Mouse (Mus musculus): Measurements from ENCODE around the gene Prss44. TPM values are rescaled to one million over a fixed set of nuclear protein-coding genes. Genes with fewer than 3 reads are reported as not detected.

Prss44 gene
- polyA plus RNA-seq, 1 experiment, result not detected

- no peak within 1 kb of the TSS for H3K4me2 ChIP-seq (ENCODE audit: low read depth)
- no peaks in the 10 kb centered on the region for H3K36me3 ChIP-seq (ENCODE audit: control insufficient read depth, insufficient read depth)
- H3ac ChIP-seq (ENCODE audit: control insufficient read depth, insufficient read length), result no peak within 1 kb of the TSS
- no peaks in the 10 kb centered on the region for H3K79me2 ChIP-seq (ENCODE audit: control insufficient read depth, insufficient read depth)
- no peak within 1 kb of the TSS for H3K4me3 ChIP-seq
- TF ChIP-seq POLR2AphosphoS2 (IDR thresholded peaks at IDR 0.05; ENCODE audit: insufficient read length, low read depth), result no peak
- TF ChIP-seq POLR2A (IDR thresholded peaks at IDR 0.05; ENCODE audit: insufficient read length, low read depth), result no peak
- TF ChIP-seq SRF (IDR thresholded peaks at IDR 0.05; ENCODE audit: control insufficient read depth, insufficient read length, low read depth), result no peak
- TF ChIP-seq TCF3 (IDR thresholded peaks at IDR 0.05; ENCODE audit: insufficient read length, low read depth), result no peak
- H3K27me3 ChIP-seq (ENCODE audit: control insufficient read depth, insufficient read depth, insufficient read length), result no peaks in the 10 kb centered on the region
Observed at GRCm38 (mm10) chr9:110834411-110834810, 20.6 kb downstream of the Prss44 start, which contains the start of gene Prss45. Gene Prss45 (plus strand): TSS chr9:110834588.

- no peaks in the 10 kb centered on the region for H3K27me3 ChIP-seq (ENCODE audit: control insufficient read depth, insufficient read depth, insufficient read length)
- no peak for TF ChIP-seq CEBPB (IDR thresholded peaks at IDR 0.05; ENCODE audit: insufficient read depth, poor library complexity, severe bottlenecking)
- TF ChIP-seq MYOD1 (IDR thresholded peaks at IDR 0.05; ENCODE audit: control insufficient read depth in 1 of 3, insufficient read length in 2 of 3, low read depth in 2 of 3), result no peak
- no peak for TF ChIP-seq USF1 (IDR thresholded peaks at IDR 0.05; ENCODE audit: low read depth)
- TF ChIP-seq POLR2AphosphoS2 (IDR thresholded peaks at IDR 0.05; ENCODE audit: insufficient read length, low read depth), result no peak
- TF ChIP-seq TCF12 (IDR thresholded peaks at IDR 0.05; ENCODE audit: insufficient read depth, poor library complexity, severe bottlenecking), result no peak
- TF ChIP-seq E2F4 (IDR thresholded peaks at IDR 0.05; ENCODE audit: insufficient read depth), result no peak
- TF ChIP-seq MAX (IDR thresholded peaks at IDR 0.05; ENCODE audit: low read depth), result no peak
- TF ChIP-seq POLR2A (IDR thresholded peaks at IDR 0.05; ENCODE audit: insufficient read length, low read depth), result no peak
- no peak for TF ChIP-seq REST (IDR thresholded peaks at IDR 0.05; ENCODE audit: insufficient read depth, insufficient read length)
- no peak for TF ChIP-seq MYOG (IDR thresholded peaks at IDR 0.05; ENCODE audit: control insufficient read depth in 1 of 3, insufficient read depth in 1 of 3, insufficient read length in 2 of 3, low read depth in 2 of 3)
- no peak for TF ChIP-seq TCF3 (IDR thresholded peaks at IDR 0.05; ENCODE audit: insufficient read length, low read depth)
- no peak for TF ChIP-seq SRF (IDR thresholded peaks at IDR 0.05; ENCODE audit: control insufficient read depth, insufficient read length, low read depth)
- H3ac ChIP-seq (ENCODE audit: control insufficient read depth, insufficient read length), result no peak overlapping the region
- H3K4me3 ChIP-seq, result no peak overlapping the region
- no peak overlapping the region for H3K4me2 ChIP-seq (ENCODE audit: low read depth)
- no peaks in the 10 kb centered on the region for H3K79me2 ChIP-seq (ENCODE audit: control insufficient read depth, insufficient read depth)
- no peaks in the 10 kb centered on the region for H3K36me3 ChIP-seq (ENCODE audit: control insufficient read depth, insufficient read depth)
Observed at GRCm38 (mm10) chr9:110834961-110835360, 21.2 kb downstream of the Prss44 start.

GRCm38 (mm10) chr9:110836112-110836511, 22.3 kb downstream of the Prss44 start:
- H3K27me3 ChIP-seq (ENCODE audit: control insufficient read depth, insufficient read depth, insufficient read length), result no peaks in the 10 kb centered on the region
- H3K4me2 ChIP-seq (ENCODE audit: low read depth), result no peak overlapping the region
- no peak overlapping the region for H3ac ChIP-seq (ENCODE audit: control insufficient read depth, insufficient read length)
- TF ChIP-seq MYOD1 (IDR thresholded peaks at IDR 0.05; ENCODE audit: control insufficient read depth in 1 of 3, insufficient read length in 2 of 3, low read depth in 2 of 3) (no peak), MYOG (IDR thresholded peaks at IDR 0.05; ENCODE audit: control insufficient read depth in 1 of 3, insufficient read depth in 1 of 3, insufficient read length in 2 of 3, low read depth in 2 of 3) (no peak), REST (IDR thresholded peaks at IDR 0.05; ENCODE audit: insufficient read depth, insufficient read length) (no peak), USF1 (IDR thresholded peaks at IDR 0.05; ENCODE audit: low read depth) (no peak), POLR2AphosphoS2 (IDR thresholded peaks at IDR 0.05; ENCODE audit: insufficient read length, low read depth) (no peak), MAX (IDR thresholded peaks at IDR 0.05; ENCODE audit: low read depth) (no peak), POLR2A (IDR thresholded peaks at IDR 0.05; ENCODE audit: insufficient read length, low read depth) (no peak), TCF12 (IDR thresholded peaks at IDR 0.05; ENCODE audit: insufficient read depth, poor library complexity, severe bottlenecking) (no peak), E2F4 (IDR thresholded peaks at IDR 0.05; ENCODE audit: insufficient read depth) (no peak), TCF3 (IDR thresholded peaks at IDR 0.05; ENCODE audit: insufficient read length, low read depth) (no peak), CEBPB (IDR thresholded peaks at IDR 0.05; ENCODE audit: insufficient read depth, poor library complexity, severe bottlenecking) (no peak), SRF (IDR thresholded peaks at IDR 0.05; ENCODE audit: control insufficient read depth, insufficient read length, low read depth) (no peak)
- no peaks in the 10 kb centered on the region for H3K36me3 ChIP-seq (ENCODE audit: control insufficient read depth, insufficient read depth)
- H3K79me2 ChIP-seq (ENCODE audit: control insufficient read depth, insufficient read depth), result no peaks in the 10 kb centered on the region
- H3K4me3 ChIP-seq, result no peak overlapping the region

GRCm38 (mm10) chr9:110840905-110841304, 27.1 kb downstream of the Prss44 start:
- Histone ChIP-seq H3K4me2 (ENCODE audit: low read depth) (no peak overlapping the region), H3K79me2 (ENCODE audit: control insufficient read depth, insufficient read depth) (no peaks in the 10 kb centered on the region), H3K4me3 (no peak overlapping the region), H3ac (ENCODE audit: control insufficient read depth, insufficient read length) (no peak overlapping the region), H3K27me3 (ENCODE audit: control insufficient read depth, insufficient read depth, insufficient read length) (no peaks in the 10 kb centered on the region), H3K36me3 (ENCODE audit: control insufficient read depth, insufficient read depth) (no peaks in the 10 kb centered on the region)
- TF ChIP-seq TCF3 (IDR thresholded peaks at IDR 0.05; ENCODE audit: insufficient read length, low read depth), result no peak
- TF ChIP-seq SRF (IDR thresholded peaks at IDR 0.05; ENCODE audit: control insufficient read depth, insufficient read length, low read depth), result no peak
- TF ChIP-seq TCF12 (IDR thresholded peaks at IDR 0.05; ENCODE audit: insufficient read depth, poor library complexity, severe bottlenecking), result no peak
- TF ChIP-seq REST (IDR thresholded peaks at IDR 0.05; ENCODE audit: insufficient read depth, insufficient read length), result no peak
- no peak for TF ChIP-seq CEBPB (IDR thresholded peaks at IDR 0.05; ENCODE audit: insufficient read depth, poor library complexity, severe bottlenecking)
- no peak for TF ChIP-seq USF1 (IDR thresholded peaks at IDR 0.05; ENCODE audit: low read depth)
- TF ChIP-seq MYOD1 (IDR thresholded peaks at IDR 0.05; ENCODE audit: control insufficient read depth in 1 of 3, insufficient read length in 2 of 3, low read depth in 2 of 3), result no peak
- TF ChIP-seq POLR2AphosphoS2 (IDR thresholded peaks at IDR 0.05; ENCODE audit: insufficient read length, low read depth), result no peak
- TF ChIP-seq MYOG (IDR thresholded peaks at IDR 0.05; ENCODE audit: control insufficient read depth in 1 of 3, insufficient read depth in 1 of 3, insufficient read length in 2 of 3, low read depth in 2 of 3), result no peak
- TF ChIP-seq E2F4 (IDR thresholded peaks at IDR 0.05; ENCODE audit: insufficient read depth), result no peak
- no peak for TF ChIP-seq POLR2A (IDR thresholded peaks at IDR 0.05; ENCODE audit: insufficient read length, low read depth)
- TF ChIP-seq MAX (IDR thresholded peaks at IDR 0.05; ENCODE audit: low read depth), result no peak

- no peak for TF ChIP-seq REST (IDR thresholded peaks at IDR 0.05; ENCODE audit: insufficient read depth, insufficient read length)
- peak; percentile 36; the same call in 1 of the 2 replicates for TF ChIP-seq CEBPB (IDR thresholded peaks at IDR 0.05; ENCODE audit: insufficient read depth, poor library complexity, severe bottlenecking)
- Histone ChIP-seq H3K36me3 (ENCODE audit: control insufficient read depth, insufficient read depth) (no peaks in the 10 kb centered on the region), H3K4me2 (ENCODE audit: low read depth) (no peak overlapping the region), H3ac (ENCODE audit: control insufficient read depth, insufficient read length) (no peak overlapping the region), H3K4me3 (no peak overlapping the region), H3K79me2 (ENCODE audit: control insufficient read depth, insufficient read depth) (no peaks in the 10 kb centered on the region), H3K27me3 (ENCODE audit: control insufficient read depth, insufficient read depth, insufficient read length) (no peaks in the 10 kb centered on the region)
Observed at GRCm38 (mm10) chr9:110841438-110841837, 27.6 kb downstream of the Prss44 start.
